Comparison of ENCODE assay signal across 8 mouse cellular contexts in the genomic region with DNA sequence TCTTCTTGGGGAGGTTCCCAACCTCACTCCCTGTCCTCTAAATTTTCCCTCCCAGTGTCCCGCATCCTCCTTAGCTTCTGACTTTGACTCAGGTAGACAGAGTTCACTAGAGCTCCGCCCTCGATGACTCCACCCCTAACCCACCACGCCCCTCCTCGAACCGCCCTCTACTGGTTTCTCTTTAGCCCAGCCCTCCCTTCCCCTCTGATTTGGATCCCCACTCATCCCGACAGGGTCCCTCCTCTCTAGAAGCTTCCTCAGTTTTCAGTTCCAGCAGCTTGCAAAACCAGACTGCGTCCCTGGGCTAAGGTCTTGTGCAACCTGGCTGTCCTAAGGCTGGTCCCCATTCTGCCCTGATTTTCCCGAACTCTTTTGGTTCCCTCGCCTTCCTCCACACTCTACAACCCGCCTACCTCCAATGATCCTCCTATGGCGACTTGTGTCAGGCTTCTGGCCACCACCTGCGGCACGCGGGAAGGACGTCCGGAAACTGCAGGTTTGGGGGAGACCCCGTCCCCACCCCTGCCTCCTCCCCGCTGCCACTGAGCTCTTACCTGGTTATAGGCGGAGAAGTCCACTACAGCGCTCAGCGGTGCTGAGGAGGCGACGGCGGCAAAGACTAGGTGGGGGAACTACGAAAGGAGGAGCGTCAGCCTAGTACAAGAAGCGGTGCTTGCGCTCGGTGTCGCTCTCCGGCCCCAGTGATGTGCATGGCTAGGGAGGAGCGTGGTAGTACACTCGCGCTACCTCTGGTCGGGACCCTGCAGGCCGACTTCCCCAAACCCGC. TPM values are rescaled to one million over a fixed set of nuclear protein-coding genes. Genes with fewer than 3 reads are reported as not detected.
DNase-seq lines count a peak whose midpoint lies in the region; ATAC-seq lines count a peak whose summit lies in the region.

No protein-coding gene starts in this region.

- no peak overlapping the region for H3K27ac ChIP-seq in limb, embryonic 15.5 days
- H3K27ac ChIP-seq in midbrain, embryonic 14.5 days (replicated peaks; ENCODE audit: low read depth, low read length) = no peak overlapping the region

- no peaks in the 10 kb centered on the region for H3K36me3 ChIP-seq in limb, embryonic 15.5 days
- no peaks in the 10 kb centered on the region for H3K36me3 ChIP-seq in midbrain, embryonic 14.5 days (ENCODE audit: control insufficient read depth, insufficient read depth, low read length)

- WGBS in limb, embryonic 15.5 days = under 1% methylated on average over 38 of the region's 38 CpGs
- WGBS in midbrain, embryonic 14.5 days = 0% methylated on average over 38 of the region's 38 CpGs

- H3K4me3 ChIP-seq in limb, embryonic 15.5 days = peak overlapping the region; percentile 57
- peak overlapping the region; percentile 36 for H3K4me3 ChIP-seq in midbrain, embryonic 14.5 days (replicated peaks; ENCODE audit: low read depth, low read length)

- H3K9me3 ChIP-seq in limb, embryonic 15.5 days = no peaks in the 10 kb centered on the region
- H3K9me3 ChIP-seq in midbrain, embryonic 14.5 days (ENCODE audit: control insufficient read depth, low read length) = no peaks in the 10 kb centered on the region

- H3K4me1 ChIP-seq in limb, embryonic 15.5 days = peaks cover 22% of the 10 kb centered on the region
- H3K4me1 ChIP-seq in midbrain, embryonic 14.5 days (ENCODE audit: control insufficient read depth, insufficient read depth, low read length) = peaks cover 15% of the 10 kb centered on the region; the same call in 1 of the 2 replicates

- H3K4me2 ChIP-seq in limb, embryonic 15.5 days = peak overlapping the region; percentile 96
- peak overlapping the region; percentile 73 for H3K4me2 ChIP-seq in midbrain, embryonic 14.5 days (ENCODE audit: low read length)

- 0 out of 2 replicates have a peak overlapping the region, but pooled peaks have one; percentile 42 for H3K9ac ChIP-seq in limb, embryonic 15.5 days
- no peak overlapping the region; the same call in 1 of the 2 replicates for H3K9ac ChIP-seq in midbrain, embryonic 14.5 days (replicated peaks; ENCODE audit: low read length)

- peaks cover 97% of the 10 kb centered on the region for H3K27me3 ChIP-seq in limb, embryonic 15.5 days
- H3K27me3 ChIP-seq in midbrain, embryonic 14.5 days (ENCODE audit: control insufficient read depth, insufficient read depth, low read length) = peaks cover 97% of the 10 kb centered on the region

- DNase-seq in frontal cortex, postnatal 10 days (ENCODE audit: low spot score in 2 of 2) = no peak
- peak; percentile 82 for DNase-seq in embryo, embryonic 11 days
- peak; percentile 52 for DNase-seq in midbrain, embryonic 14.5 days
- DNase-seq in testis, postnatal 10 days (ENCODE audit: low spot score) = peak; percentile 61
- DNase-seq in left cerebral cortex, adult 8-10 months (ENCODE audit: low spot score in 2 of 2) = no peak

- peak; percentile 74 for ATAC-seq in frontal cortex, adult (ENCODE audit: low TSS enrichment)
- peak; percentile 37 to 56; a peak in 2 of 4 replicates for ATAC-seq in hematopoietic stem cell, adult 5-6 weeks (replicated peaks in 1 of 2; ENCODE audit: insufficient read depth in 1 of 2, low FRiP score in 2 of 2, low TSS enrichment in 1 of 2, low read depth in 1 of 2, poor library complexity in 2 of 2, severe bottlenecking in 2 of 2)
- peak; percentile 74; the same call in 1 of the 2 replicates for ATAC-seq in limb, embryonic 15.5 days (ENCODE audit: insufficient number of reproducible peaks, low FRiP score, low TSS enrichment, low read depth)
- peak; percentile 76 for ATAC-seq in midbrain, embryonic 14.5 days (ENCODE audit: low FRiP score, low TSS enrichment)

RNA-seq across cellular contexts. Expression of gene Prss16, which starts 3.0 kb away (rescaled TPM):
- 0.84 and 1.1 TPM in 2 replicates for total RNA-seq in hematopoietic stem cell, adult 5-6 weeks (2017)
- 1.2 and 1.3 TPM in 2 replicates for polyA plus RNA-seq in limb, embryonic 15.5 days (2015; fragmentation: Nextera tagmentation; extraction: Ambion mirVana)
- polyA plus RNA-seq in midbrain, embryonic 14.5 days (2014; fragmentation: Nextera tagmentation; extraction: Ambion mirVana) = not detected in 2 replicates
- total RNA-seq in left cerebral cortex, adult 8-10 months (2022) = 1 to 10 TPM in 3 of 4 experiments, under 1 TPM in 1; 0.33 to 1.3 (median 1.0) TPM

RNA-seq across cellular contexts. Expression of gene Pom121l2, which starts 25.5 kb away (rescaled TPM):
- total RNA-seq in hematopoietic stem cell, adult 5-6 weeks (2017) = not detected in 2 replicates
- polyA plus RNA-seq in limb, embryonic 15.5 days (2015; fragmentation: Nextera tagmentation; extraction: Ambion mirVana) = 0.15 and 0.20 TPM in 2 replicates
- not detected in 2 replicates for polyA plus RNA-seq in midbrain, embryonic 14.5 days (2014; fragmentation: Nextera tagmentation; extraction: Ambion mirVana)
- total RNA-seq in left cerebral cortex, adult 8-10 months (2022) = not detected

RNA-seq across cellular contexts. Expression of gene Hist1h2ah, which starts 28.8 kb away (rescaled TPM):
- 573 and 874 TPM in 2 replicates for total RNA-seq in hematopoietic stem cell, adult 5-6 weeks (2017)
- 4.7 and 7.2 TPM in 2 replicates for polyA plus RNA-seq in limb, embryonic 15.5 days (2015; fragmentation: Nextera tagmentation; extraction: Ambion mirVana)
- polyA plus RNA-seq in midbrain, embryonic 14.5 days (2014; fragmentation: Nextera tagmentation; extraction: Ambion mirVana) = not detected in 2 replicates
- total RNA-seq in left cerebral cortex, adult 8-10 months (2022) = 10 to 100 TPM in 3 of 4 experiments, not detected in 1; 15.3 to 27.1 (median 22.8) TPM

RNA-seq across cellular contexts. Expression of gene Hist1h2bk, which starts 29.1 kb away (rescaled TPM):
- total RNA-seq in hematopoietic stem cell, adult 5-6 weeks (2017) = 735 and 845 TPM in 2 replicates
- polyA plus RNA-seq in limb, embryonic 15.5 days (2015; fragmentation: Nextera tagmentation; extraction: Ambion mirVana) = 4.2 and 6.2 TPM in 2 replicates
- 0.86 and 1.1 TPM in 2 replicates for polyA plus RNA-seq in midbrain, embryonic 14.5 days (2014; fragmentation: Nextera tagmentation; extraction: Ambion mirVana)
- 10 to 100 TPM in 3 of 4 experiments, 1 to 10 TPM in 1; 3.0 to 13.9 (median 10.7) TPM for total RNA-seq in left cerebral cortex, adult 8-10 months (2022)

RNA-seq across cellular contexts. Expression of gene Hist1h4i, which starts 34.6 kb away (rescaled TPM):
- total RNA-seq in hematopoietic stem cell, adult 5-6 weeks (2017) = 41.9 and 76.5 TPM in 2 replicates
- polyA plus RNA-seq in limb, embryonic 15.5 days (2015; fragmentation: Nextera tagmentation; extraction: Ambion mirVana) = 15.8 and 18.4 TPM in 2 replicates
- 6.6 and 6.8 TPM in 2 replicates for polyA plus RNA-seq in midbrain, embryonic 14.5 days (2014; fragmentation: Nextera tagmentation; extraction: Ambion mirVana)
- total RNA-seq in left cerebral cortex, adult 8-10 months (2022) = 10 to 100 TPM; 62.0 to 71.0 (median 68.4) TPM

Comparison
In these comparisons a context has a peak if more than half of its experiments do, and no peak if none do; other contexts are left out.
1. DNase-seq: peak in embryo, embryonic 11 days (single experiment), midbrain, embryonic 14.5 days (single experiment) and testis, postnatal 10 days (single experiment); none in frontal cortex, postnatal 10 days (0 of 2) and left cerebral cortex, adult 8-10 months (0 of 2).
2. RNA of gene Hist1h2ah, which starts 28.8 kb away (total RNA-seq): 573 to 874 TPM in hematopoietic stem cell, adult 5-6 weeks; 15.3 to 27.1 TPM in left cerebral cortex, adult 8-10 months; every median in the first group is over 10 times any median in the second.
3. Peak in every context shown above with its lines, with median percentiles within 50 percentile points of each other: ATAC-seq.